Mouse (Mus musculus) left cerebral cortex, postnatal 36 days (tissue): ENCODE results near the gene Mylpf. TPM values are rescaled to one million over a fixed set of nuclear protein-coding genes. Genes with fewer than 3 reads are reported as not detected.
A peak's percentile ranks its signal among the peaks of the same experiment; 100 is the strongest.

Source experiments
- DNase-seq, 2 experiments: peaks; one replicate each; pipeline ENCODE4 v3.0.0; 2021 to 2022; ENCODE audit warnings: low spot score in 2 of 2, mixed read lengths in 1 of 2
- intact Hi-C: fragments of 180-260 bp; cut with DNase I; formaldehyde crosslinking; loops from one replicate; pipeline ENCODE4 v1.15.1; 2025
- total RNA-seq, 2 experiments: library from RNA; stranded (reverse); gene quantifications; 2 replicates each; pipeline ENCODE4 v1.2.3; 2021

The Mylpf gene
- total RNA-seq, 2 experiments from 2014 or later, result 1.7 to 3.9 TPM

DNA sequence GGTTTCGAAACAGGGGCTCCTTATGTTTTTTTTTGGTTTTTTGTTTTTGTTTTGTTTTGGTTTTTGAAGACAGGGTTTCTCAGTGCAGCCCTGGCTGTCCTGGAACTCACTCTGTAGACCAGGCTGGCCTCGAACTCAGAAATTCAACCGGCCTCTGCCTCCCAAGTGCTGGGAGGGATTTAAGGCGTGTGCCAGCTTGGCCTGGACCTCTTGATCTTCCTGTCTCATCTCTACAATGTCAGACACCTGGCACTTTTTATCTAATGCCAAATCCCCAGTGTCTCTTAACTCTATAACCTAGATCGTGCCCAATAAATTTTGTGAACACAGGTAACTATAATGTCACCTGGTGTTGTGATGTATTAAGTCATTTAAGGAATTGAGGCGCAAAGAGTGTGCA, 44.7 kb downstream of the Mylpf start:
- DNase-seq, result no peak
- intact Hi-C loops, result no loop called here

DNA sequence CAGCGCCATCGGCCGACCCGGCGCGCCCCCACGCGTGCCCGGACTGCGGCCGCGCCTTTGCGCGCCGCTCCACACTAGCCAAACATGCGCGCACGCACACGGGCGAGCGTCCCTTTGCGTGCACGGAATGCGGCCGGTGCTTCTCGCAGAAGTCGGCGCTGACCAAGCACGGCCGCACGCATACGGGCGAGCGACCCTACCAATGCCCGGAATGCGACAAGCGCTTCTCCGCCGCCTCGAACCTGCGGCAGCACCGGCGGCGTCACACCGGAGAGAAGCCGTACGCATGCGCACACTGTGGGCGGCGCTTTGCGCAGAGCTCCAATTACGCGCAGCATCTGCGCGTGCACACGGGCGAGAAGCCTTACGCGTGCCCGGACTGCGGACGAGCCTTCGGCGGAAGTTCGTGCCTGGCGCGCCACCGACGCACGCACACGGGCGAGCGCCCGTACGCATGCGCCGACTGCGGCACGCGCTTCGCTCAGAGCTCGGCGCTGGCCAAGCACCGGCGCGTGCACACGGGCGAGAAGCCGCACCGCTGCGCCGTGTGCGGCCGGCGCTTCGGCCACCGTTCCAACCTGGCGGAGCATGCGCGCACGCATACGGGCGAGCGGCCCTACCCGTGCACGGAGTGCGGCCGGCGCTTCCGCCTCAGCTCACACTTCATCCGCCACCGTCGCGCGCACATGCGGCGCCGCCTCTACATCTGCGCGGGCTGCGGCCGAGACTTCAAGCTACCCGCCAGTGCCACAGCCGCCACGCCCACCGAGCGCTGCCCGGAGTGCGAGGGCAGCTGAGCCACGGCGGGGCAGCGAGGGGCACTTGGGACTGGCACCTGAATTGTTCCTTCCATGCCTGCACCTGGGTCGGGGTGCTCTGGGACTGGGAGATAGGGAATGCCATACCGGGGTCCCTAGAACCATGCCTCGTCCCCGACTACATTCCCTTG, 45.4 kb downstream of the Mylpf start:
- intact Hi-C loops, result no loop called here
- DNase-seq, result peak; percentile 94 to 97

DNA sequence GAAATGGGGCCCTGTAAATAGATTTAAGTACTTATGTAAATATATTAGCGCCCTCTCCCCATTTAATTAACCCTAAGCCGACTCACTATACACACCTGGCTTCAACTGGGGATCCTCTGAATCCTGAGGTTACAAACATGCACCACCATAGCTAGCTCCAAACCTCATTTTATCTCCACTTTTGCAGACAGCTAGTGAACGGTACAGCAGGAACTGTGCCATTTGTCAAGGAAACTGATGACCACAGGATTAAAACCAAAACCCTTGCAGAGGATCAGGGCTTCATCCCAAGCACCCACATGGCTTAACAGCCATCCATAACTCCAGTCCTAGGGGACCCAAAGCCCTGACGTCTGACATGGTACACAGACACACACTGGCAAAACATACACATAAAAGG, 46.3 kb downstream of the Mylpf start:
- no peak for DNase-seq
- intact Hi-C loops, result no loop called here

DNA sequence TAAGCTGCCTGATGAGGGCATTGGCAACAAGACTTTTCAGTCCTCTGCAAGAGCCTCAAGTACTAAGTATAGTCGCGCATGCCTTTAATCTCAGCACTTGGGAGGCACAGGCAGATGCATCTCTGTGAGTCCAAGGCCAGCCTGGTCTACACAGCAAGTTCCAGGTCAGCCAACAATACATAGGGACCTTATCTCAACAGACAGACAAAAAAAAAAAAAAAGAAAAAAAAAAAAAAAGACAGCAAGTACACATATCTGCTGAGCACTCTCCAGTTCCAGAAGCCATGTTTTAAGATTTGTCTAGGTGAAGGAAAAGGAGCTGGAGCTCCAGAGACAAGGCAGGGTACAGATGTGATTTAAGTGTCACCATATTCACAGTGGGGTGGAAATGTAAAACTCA, 47.3 kb downstream of the Mylpf start:
- DNase-seq, result no peak
- intact Hi-C loops, result no loop called here

DNA sequence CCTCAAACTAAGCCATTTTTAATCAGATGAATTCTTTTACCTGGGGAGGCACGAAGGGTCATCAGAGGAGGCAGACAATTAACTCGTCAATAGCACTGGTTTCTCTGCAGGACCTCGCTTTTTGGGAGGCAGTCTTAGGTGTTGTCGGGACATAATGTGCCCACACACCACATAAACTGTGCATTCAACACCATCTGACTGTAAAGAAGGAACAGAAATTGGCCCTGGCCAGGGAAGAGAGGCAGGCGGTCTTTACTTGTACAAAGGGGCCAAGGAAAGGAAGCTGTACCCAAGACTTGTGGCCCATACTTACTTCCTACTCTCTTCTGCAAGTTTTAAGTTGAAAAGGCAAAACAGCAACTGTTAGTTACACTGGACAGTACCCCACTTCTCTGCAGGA, 47.8 kb downstream of the Mylpf start:
- no peak for DNase-seq
- intact Hi-C loops, result no loop called here

DNA sequence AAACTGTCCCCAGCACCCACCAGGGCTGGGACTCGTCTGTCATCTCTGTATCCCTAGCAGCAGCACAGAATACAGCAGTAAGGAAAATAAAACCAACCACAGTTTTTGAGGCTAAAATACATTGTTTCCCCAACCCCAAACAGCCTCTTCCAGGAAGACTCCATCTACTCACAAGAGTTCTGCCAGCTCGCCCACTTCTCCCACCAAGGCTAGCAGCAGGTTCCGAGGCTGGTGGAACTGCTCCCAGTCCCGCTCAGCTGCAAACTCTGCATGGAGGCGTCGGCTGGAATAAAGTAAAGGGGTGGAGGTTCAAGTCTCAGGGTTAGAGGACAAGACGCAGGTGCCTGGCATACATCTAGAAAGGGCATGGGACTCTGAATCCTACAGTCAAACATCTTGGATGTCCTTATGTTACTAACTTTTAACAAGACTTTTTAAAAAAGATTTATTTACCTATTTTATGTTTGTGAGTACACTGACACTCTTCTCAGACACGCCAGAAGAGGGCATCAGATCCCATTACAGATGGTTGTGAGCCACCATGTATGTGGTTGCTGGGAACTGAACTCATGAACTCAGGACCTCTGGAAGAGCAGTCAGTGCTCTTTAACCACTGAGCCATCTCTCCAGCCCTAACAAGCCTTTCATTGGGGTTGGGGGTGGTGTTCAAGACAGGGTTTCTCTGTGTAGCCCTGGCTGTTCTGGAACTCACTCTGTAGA, 50.7 kb downstream of the Mylpf start:
- peak in 1 of 2 experiments; percentile 46 for DNase-seq
- intact Hi-C loops, result no loop called here

DNA sequence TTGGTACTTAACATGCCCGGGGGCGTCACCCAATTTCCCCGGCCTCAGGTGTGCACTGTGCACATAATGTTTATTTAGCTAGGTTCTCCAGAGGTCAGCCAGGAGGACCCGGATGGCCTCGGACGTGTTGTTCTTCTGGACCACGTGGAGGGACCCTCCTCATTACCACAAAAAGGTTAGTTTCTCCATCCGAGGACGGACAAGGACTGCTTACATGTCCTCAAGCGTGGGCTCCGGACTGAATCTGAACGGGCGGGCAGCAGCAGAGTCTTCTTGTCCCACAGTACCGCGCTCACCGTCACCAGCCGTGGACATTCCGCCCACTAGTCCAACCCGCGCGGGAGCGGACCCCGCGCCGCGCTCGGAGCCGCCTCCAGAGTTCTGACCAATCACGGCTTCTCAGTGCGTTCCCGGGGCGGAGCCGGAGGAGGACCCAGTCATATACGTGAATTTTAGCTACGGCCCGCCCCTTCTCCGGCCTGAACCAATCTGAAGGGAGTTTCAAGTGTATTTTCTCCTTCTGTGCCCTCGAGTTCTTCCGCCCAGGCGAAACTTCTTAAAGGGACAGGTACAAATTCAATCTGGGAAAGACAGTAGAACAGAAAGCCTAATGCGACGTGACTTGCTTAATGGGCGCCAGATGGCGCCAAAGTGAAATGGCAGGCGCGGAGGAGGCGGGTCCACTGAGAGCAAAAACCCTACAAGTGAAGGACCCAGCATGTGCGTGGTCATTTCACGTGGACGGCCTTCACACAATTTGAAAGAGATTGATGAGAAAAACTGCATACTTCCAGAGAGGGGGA, 51.8 kb downstream of the Mylpf start, which contains the start of gene Dctpp1:
Gene Dctpp1, minus strand, starts transcription at position 401 of the 803 bp plus-strand sequence.
- intact Hi-C loops, result loop anchor here (5.0 kb wide), 1 partner anchor 87 kb away; the partner anchor contains the start of gene Zfp768
- DNase-seq, result peak; percentile 97 to 98

DNA sequence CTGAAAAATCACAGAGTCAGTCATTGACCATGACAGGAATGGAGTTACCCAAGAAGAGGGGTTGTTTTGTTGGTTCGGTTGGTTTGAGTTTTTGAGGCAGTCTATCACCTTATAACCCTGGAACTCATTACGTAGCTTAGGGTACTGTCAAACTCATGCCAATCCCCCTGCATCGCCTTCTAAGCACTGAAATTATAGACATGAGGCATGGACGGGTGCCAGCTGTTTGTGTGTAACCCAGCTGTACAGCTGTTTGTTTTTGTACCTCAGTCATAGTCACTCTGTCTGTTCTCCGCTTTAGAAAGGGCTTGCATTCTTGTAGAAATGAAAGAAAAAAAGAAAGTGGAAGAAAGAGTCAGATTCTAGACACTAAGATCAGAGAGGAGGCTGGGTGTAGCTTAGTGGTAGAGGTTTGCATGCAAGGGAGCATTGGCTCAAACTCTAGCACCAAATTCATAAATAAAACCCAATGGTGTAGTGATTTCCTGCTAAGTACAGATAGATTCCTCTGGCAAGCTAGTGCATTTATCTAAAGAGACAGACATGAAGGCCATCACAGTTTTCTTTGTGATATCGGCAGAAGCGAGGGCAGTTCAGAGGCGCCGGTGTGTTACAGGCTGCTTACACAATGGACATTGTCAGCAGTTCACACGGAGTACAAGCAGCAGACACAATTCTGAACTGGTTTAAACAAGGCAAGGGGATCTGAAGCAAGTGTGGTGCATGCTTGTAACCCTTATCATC, 53.7 kb downstream of the Mylpf start:
- no peak for DNase-seq
- intact Hi-C loops, result loop anchor here (5.0 kb wide), 1 partner anchor 85 kb away; the partner anchor contains the start of gene Zfp768

DNA sequence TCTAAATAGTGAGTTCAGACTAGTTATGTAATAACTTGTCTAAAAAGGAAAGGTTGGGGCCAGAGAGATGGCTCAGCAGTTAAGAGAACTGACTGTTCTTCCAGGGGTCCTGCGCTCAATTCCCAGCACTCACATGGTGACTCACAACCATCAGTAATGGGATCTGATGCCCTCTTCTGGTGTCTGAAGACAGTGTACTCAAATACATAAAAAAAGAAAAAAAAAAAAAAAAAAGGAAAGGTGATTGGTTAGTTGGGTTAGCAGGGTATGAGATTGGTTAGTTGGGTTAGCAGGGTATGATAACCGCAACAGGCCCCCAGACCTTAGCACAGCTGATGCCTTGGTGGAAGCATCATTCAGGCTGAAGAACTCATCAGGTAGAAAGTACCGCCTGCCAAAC, 54.8 kb downstream of the Mylpf start:
- intact Hi-C loops, result loop anchor here (5.0 kb wide), 1 partner anchor 84 kb away; the partner anchor contains the start of gene Zfp768

More for the DNA sequence above, 54.8 kb downstream of the Mylpf start:
- no peak for DNase-seq

Other genes with a start within 250 kb of the Mylpf start
- 100 to 1,000 TPM; 182 to 199 TPM for gene Cdipt, start 233.0 kb upstream of the Mylpf start, total RNA-seq
- gene Cdiptos, start 232.8 kb upstream of the Mylpf start, total RNA-seq, result not detected
- gene Mvp, start 194.3 kb upstream of the Mylpf start, total RNA-seq, result 1 to 10 TPM; 6.8 to 8.6 TPM
- under 1 TPM in 1 of 2 experiments, not detected in 1; 0.99 TPM for gene Pagr1b, start 192.4 kb upstream of the Mylpf start, total RNA-seq
- 10 to 100 TPM; 25.4 to 28.8 TPM for gene Pagr1a, start 191.5 kb upstream of the Mylpf start, total RNA-seq
- gene Gm42742, start 187.8 kb upstream of the Mylpf start, total RNA-seq, result 10 to 100 TPM; 36.5 to 50.3 TPM
- 100 to 1,000 TPM; 213 to 222 TPM for gene Prrt2, start 187.7 kb upstream of the Mylpf start, total RNA-seq
- 100 to 1,000 TPM; 227 to 234 TPM for gene Maz, start 181.9 kb upstream of the Mylpf start, total RNA-seq
- 1 to 10 TPM; 5.3 to 8.2 TPM for gene Kif22, start 166.4 kb upstream of the Mylpf start, total RNA-seq
- not detected for gene Zg16, start 121.6 kb upstream of the Mylpf start, total RNA-seq
- 1 to 10 TPM; 1.1 to 1.3 TPM for gene AI467606, start 117.5 kb upstream of the Mylpf start, total RNA-seq
- gene Qprt, start 86.7 kb upstream of the Mylpf start, total RNA-seq, result under 1 TPM in 1 of 2 experiments, not detected in 1; 0.63 TPM
- under 1 TPM; 0.12 to 0.25 TPM for gene Spn, start 71.1 kb upstream of the Mylpf start, total RNA-seq
- 10 to 100 TPM; 81.4 to 89.5 TPM for gene Cd2bp2, start 12.8 kb upstream of the Mylpf start, total RNA-seq
- gene Tbc1d10b, start 422 bp upstream of the Mylpf start, total RNA-seq, result 100 to 1,000 TPM in 1 of 2 experiments, 10 to 100 TPM in 1; 90.8 to 101 TPM
- gene Zfp553, start 24.2 kb downstream of the Mylpf start, total RNA-seq, result 10 to 100 TPM; 18.6 to 19.4 TPM
- gene Sept1, start 24.2 kb downstream of the Mylpf start, total RNA-seq, result 1 to 10 TPM; 3.2 to 5.6 TPM
- 10 to 100 TPM; 61.0 to 61.4 TPM for gene Zfp771, start 35.4 kb downstream of the Mylpf start, total RNA-seq
- gene Dctpp1, start 51.8 kb downstream of the Mylpf start, total RNA-seq, result 10 to 100 TPM; 21.8 to 30.7 TPM
- 10 to 100 TPM; 38.4 to 43.1 TPM for gene Sephs2, start 65.2 kb downstream of the Mylpf start, total RNA-seq
- gene Itgal, start 87.4 kb downstream of the Mylpf start, total RNA-seq, result under 1 TPM; 0.48 to 0.76 TPM
- gene Zfp768, start 136.7 kb downstream of the Mylpf start, total RNA-seq, result 10 to 100 TPM; 14.4 to 15.0 TPM
- 1 to 10 TPM; 5.7 to 7.2 TPM for gene Zfp747, start 167.2 kb downstream of the Mylpf start, total RNA-seq
- 1 to 10 TPM; 3.3 to 3.9 TPM for gene 9130019O22Rik, start 178.3 kb downstream of the Mylpf start, total RNA-seq
- gene E430018J23Rik, start 184.7 kb downstream of the Mylpf start, total RNA-seq, result 1 to 10 TPM; 7.7 to 8.2 TPM
- gene Zfp764, start 197.9 kb downstream of the Mylpf start, total RNA-seq, result 1 to 10 TPM; 5.4 to 5.6 TPM
- gene Zfp688, start 213.2 kb downstream of the Mylpf start, total RNA-seq, result 10 to 100 TPM; 13.7 to 18.6 TPM
- gene Zfp689, start 240.3 kb downstream of the Mylpf start, total RNA-seq, result 1 to 10 TPM; 5.8 to 7.9 TPM